Mouse (Mus musculus) kidney, postnatal 0 days (tissue): Measurements from ENCODE around the gene Npm1. TPM values are rescaled to one million over a fixed set of nuclear protein-coding genes. Genes with fewer than 3 reads are reported as not detected.

Experiments used
- ATAC-seq: fragments of 200-750 bp; cut with Nextera tagmentation; replicated peaks from 2 replicates; pipeline ENCODE4 v1.8.0; 2017; ENCODE audit warnings: low read depth, moderate number of reproducible peaks, moderate TSS enrichment, moderate library complexity; ENCODE audit not compliant: low FRiP score
- DNase-seq: peaks from one replicate; pipeline ENCODE4 v3.0.0-alpha.2; 2016; ENCODE audit warnings: low spot score
- H3K27ac ChIP-seq: fragments of 300-500 bp; sonication (generic); 2 replicates; pipeline ENCODE4 v1.5.1; 2014; ENCODE audit warnings: mild to moderate bottlenecking
- H3K27me3 ChIP-seq: fragments of 300-500 bp; sonication (generic); 2 replicates; pipeline ENCODE4 v1.6.1; 2014; ENCODE audit warnings: low read length, mixed read lengths; ENCODE audit not compliant: insufficient read depth
- H3K36me3 ChIP-seq: fragments of 300-500 bp; sonication (generic); 2 replicates; pipeline ENCODE4 v1.6.1; 2014; ENCODE audit warnings: low read length, mixed read lengths; ENCODE audit not compliant: insufficient read depth
- H3K4me1 ChIP-seq: fragments of 300-500 bp; sonication (generic); replicated peaks from 2 replicates; pipeline ENCODE4 v1.6.1; 2014; ENCODE audit warnings: antibody characterized with exemption, low read length, mixed read lengths; ENCODE audit not compliant: insufficient read depth
- H3K4me2 ChIP-seq: fragments of 300-500 bp; sonication (generic); 2 replicates; pipeline ENCODE4 v1.6.1; 2014; ENCODE audit warnings: mild to moderate bottlenecking, low read length, moderate library complexity, mixed read lengths
- H3K4me3 ChIP-seq: fragments of 300-500 bp; sonication (generic); replicated peaks from 2 replicates; pipeline ENCODE4 v1.5.1; 2014; ENCODE audit warnings: low read depth, low read length
- H3K9ac ChIP-seq: fragments of 300-500 bp; sonication (generic); 2 replicates; pipeline ENCODE4 v1.6.1; 2014; ENCODE audit warnings: low read depth, low read length
- H3K9me3 ChIP-seq: fragments of 300-500 bp; sonication (generic); replicated peaks from 2 replicates; pipeline ENCODE4 v1.6.1; 2016; ENCODE audit warnings: low read length, inconsistent platforms, mixed read lengths
- CTCF ChIP-seq: IDR thresholded peaks from 2 replicates; pipeline ENCODE4 v1.5.1; 2016; ENCODE audit warnings: antibody characterized with exemption, low read depth, mild to moderate bottlenecking, moderate library complexity
- WGBS: fragments of 180-500 bp; shearing (Covaris S2); extraction: QIAGEN DNeasy Blood & Tissue Kit; methylation state at CpG from one replicate; pipeline ENCODE4 v1.1.7; 2014; 5-methylcytosine and 5-hydroxymethylcytosine counted together
- polyA plus RNA-seq: library from polyadenylated mRNA; unstranded; fragments of >200 nt; fragmentation: Nextera tagmentation; extraction: Ambion mirVana; gene quantifications from 2 replicates; pipeline ENCODE4 v1.2.1, GENCODE M21; 2015

Npm1 gene
- polyA plus RNA-seq, 1 experiment from 2014 or later: 905 TPM

DNA sequence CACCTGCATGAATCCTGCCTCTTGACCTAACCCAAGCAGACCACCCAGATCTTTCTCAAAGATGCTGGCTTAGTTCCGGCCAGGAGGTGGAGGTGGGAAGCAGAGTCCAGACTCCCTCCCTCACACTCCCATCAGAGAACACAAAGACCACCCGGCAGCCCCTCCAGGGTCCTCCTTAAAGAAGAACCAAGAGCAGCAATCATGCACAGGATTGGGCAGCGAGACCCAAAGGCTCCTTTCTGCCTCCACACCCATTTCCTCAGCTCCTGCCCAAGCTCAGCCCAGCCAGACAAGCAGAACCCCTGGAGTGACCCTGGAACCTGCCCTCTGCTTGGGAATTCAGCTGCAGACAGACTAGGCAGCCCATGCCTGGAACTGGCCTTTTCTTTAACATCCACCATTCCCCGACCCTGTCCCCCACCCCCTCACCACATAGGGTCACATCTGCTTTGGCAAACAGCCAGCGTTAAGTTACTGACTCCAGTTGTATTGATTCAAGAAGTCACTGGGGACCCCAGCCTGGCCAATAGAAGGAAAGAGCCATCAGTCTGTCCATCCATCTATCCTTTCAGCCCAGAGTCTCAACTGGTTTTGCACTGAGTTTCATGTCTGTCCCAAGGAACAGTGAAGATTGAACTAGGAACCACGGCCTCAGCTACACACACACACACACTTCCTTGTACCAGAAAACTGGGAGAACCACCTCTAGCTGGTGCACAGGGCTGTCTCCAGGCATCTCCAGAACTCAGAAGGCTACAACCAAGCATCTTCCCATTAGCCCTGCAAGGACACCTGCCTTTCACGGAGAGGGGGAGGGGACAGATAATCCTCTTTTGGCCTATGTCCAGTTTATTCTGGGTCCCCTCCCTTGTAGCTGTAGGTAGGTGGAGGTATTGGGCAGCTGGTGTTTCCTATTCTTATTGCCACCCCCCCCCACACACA is 17.5 kb downstream of the Npm1 start:
- WGBS: 27% methylated on average over 7 of the region's 7 CpGs
- Histone ChIP-seq H3K4me3 (no peak overlapping the region), H3K4me1 (peaks cover 6% of the 10 kb centered on the region; the same call in 1 of the 2 replicates), H3K9ac (no peak overlapping the region), H3K9me3 (no peaks in the 10 kb centered on the region), H3K27ac (no peak overlapping the region), H3K36me3 (peaks cover 9% of the 10 kb centered on the region), H3K27me3 (no peaks in the 10 kb centered on the region; the same call in 1 of the 2 replicates), H3K4me2 (no peak overlapping the region)
- DNase-seq (no peak), ATAC-seq (no peak)
- TF ChIP-seq CTCF: no peak

GRCm38 (mm10) chr11:33143906-33144305 is 19.1 kb downstream of the Npm1 start:
- TF ChIP-seq CTCF: no peak
- no peak overlapping the region for H3K9ac ChIP-seq
- peak; percentile 28 for DNase-seq

DNA sequence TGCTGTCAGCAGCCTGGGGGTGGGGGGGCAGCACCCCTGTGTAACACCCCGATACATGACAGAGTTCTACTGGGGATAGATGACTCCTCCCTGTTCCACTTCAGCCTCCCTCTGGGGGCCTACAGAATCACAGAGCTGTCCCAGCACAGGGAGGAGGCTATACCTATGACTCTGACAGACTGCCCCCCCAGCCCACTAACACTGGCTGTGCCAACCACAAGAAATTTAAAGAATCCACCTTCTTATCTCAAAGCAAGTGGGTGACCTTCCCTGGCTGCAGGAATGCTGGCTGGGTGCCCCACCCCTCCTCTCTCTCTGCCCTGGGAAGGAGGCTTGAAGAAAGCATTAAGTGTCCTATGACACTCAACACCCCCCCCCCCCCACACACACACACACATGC is 20.2 kb downstream of the Npm1 start:
- no peaks in the 10 kb centered on the region; the same call in 1 of the 2 replicates for H3K27me3 ChIP-seq
- TF ChIP-seq CTCF: no peak
- H3K4me3 ChIP-seq: no peak overlapping the region
- DNase-seq (no peak), ATAC-seq (no peak)
- H3K9ac ChIP-seq: no peak overlapping the region
- 81% methylated on average over 1 of the region's 1 CpGs for WGBS
- H3K36me3 ChIP-seq: no peaks in the 10 kb centered on the region
- H3K9me3 ChIP-seq: no peaks in the 10 kb centered on the region
- H3K4me1 ChIP-seq: peaks cover 3% of the 10 kb centered on the region; the same call in 1 of the 2 replicates
- H3K27ac ChIP-seq: no peak overlapping the region
- H3K4me2 ChIP-seq: no peak overlapping the region

More at GRCm38 (mm10) chr11:33143906-33144305, 19.1 kb downstream of the Npm1 start:
- Histone ChIP-seq H3K27ac (no peak overlapping the region), H3K4me2 (no peak overlapping the region), H3K36me3 (no peaks in the 10 kb centered on the region), H3K9me3 (no peaks in the 10 kb centered on the region), H3K4me1 (peaks cover 6% of the 10 kb centered on the region; the same call in 1 of the 2 replicates), H3K27me3 (no peaks in the 10 kb centered on the region; the same call in 1 of the 2 replicates), H3K4me3 (no peak overlapping the region)
- WGBS: 24% methylated on average over 9 of the region's 9 CpGs
- ATAC-seq: peak; percentile 19; the same call in 1 of the 2 replicates

DNA sequence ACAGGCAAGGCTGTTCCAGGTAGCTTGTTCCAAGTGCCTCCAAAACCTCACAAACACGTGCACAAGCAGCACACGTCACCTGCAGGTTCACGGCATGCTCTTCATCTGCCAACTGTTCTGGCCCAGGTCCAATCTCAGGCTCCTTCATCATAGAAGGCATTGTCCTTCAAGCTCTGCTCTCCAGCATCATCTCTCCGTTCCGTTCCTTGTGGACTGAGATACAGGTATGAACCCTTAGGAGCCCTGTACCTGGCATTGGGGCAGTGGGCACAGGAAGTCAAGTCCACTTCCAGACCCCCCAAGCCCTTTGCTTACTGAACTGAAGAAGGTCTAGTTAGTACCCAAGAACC is 22.9 kb downstream of the Npm1 start:
- no peak overlapping the region for H3K4me3 ChIP-seq
- TF ChIP-seq CTCF: no peak
- H3K27ac ChIP-seq: no peak overlapping the region
- H3K9me3 ChIP-seq: no peaks in the 10 kb centered on the region
- no peak overlapping the region for H3K4me2 ChIP-seq
- H3K9ac ChIP-seq: no peak overlapping the region
- 92% methylated on average over 5 of the region's 5 CpGs for WGBS
- no peaks in the 10 kb centered on the region for H3K36me3 ChIP-seq
- H3K27me3 ChIP-seq: no peaks in the 10 kb centered on the region
- DNase-seq: no peak
- no peak for ATAC-seq
- no peaks in the 10 kb centered on the region for H3K4me1 ChIP-seq

- no peak for DNase-seq
- no peaks in the 10 kb centered on the region for H3K27me3 ChIP-seq
- no peak for ATAC-seq
- no peak overlapping the region for H3K27ac ChIP-seq
- no peak for TF ChIP-seq CTCF
- no peaks in the 10 kb centered on the region for H3K36me3 ChIP-seq
- 79% methylated on average over 9 of the region's 9 CpGs for WGBS
- no peak overlapping the region for H3K4me3 ChIP-seq
- H3K9ac ChIP-seq: no peak overlapping the region
- no peak overlapping the region for H3K4me2 ChIP-seq
- H3K4me1 ChIP-seq: no peaks in the 10 kb centered on the region
- no peaks in the 10 kb centered on the region for H3K9me3 ChIP-seq
These were observed 23.4 kb downstream of the Npm1 start for GRCm38 (mm10) chr11:33139458-33140110.

DNA sequence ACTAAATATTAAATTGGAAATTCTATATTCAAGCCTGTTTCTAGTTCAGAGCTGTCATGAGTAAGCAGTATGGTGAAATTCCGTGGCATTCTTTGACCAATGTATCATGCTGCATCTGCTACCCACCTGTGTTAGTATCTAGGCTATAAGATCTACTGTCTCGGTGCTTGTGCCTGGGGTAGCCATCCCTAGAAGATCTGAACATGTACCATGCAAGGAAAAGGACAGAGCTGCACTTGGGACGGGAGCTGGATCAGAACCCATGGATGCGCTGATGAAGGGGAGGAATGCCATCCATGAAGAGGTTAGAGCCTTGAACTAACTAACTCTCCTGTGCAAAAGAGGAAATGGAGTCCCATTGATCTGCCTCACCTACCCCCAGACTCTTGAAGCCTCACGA is 24.3 kb downstream of the Npm1 start:
- no peak for TF ChIP-seq CTCF
- WGBS: 88% methylated on average over 5 of the region's 5 CpGs
- ATAC-seq: no peak

More for the DNA sequence above, 24.3 kb downstream of the Npm1 start:
- no peaks in the 10 kb centered on the region for H3K9me3 ChIP-seq
- no peak overlapping the region for H3K9ac ChIP-seq
- no peak for DNase-seq
- no peak overlapping the region for H3K4me3 ChIP-seq
- no peaks in the 10 kb centered on the region for H3K27me3 ChIP-seq
- H3K4me1 ChIP-seq: no peaks in the 10 kb centered on the region
- no peak overlapping the region for H3K27ac ChIP-seq
- no peak overlapping the region for H3K4me2 ChIP-seq
- no peaks in the 10 kb centered on the region for H3K36me3 ChIP-seq
